Mouse (Mus musculus) layer of hippocampus, adult 9-11 months (tissue): ENCODE measurements around the gene Nup54.

Source experiments
- DNase-seq: peaks from one replicate; pipeline ENCODE4 v3.0.0; 2022

Gene Nup54

GRCm38 (mm10) chr5:92435025-92435584, at the start of gene Nup54:
TSS of gene Nup54 (minus strand) at chr5:92435219.
- DNase-seq, result peak; percentile 98

DNA sequence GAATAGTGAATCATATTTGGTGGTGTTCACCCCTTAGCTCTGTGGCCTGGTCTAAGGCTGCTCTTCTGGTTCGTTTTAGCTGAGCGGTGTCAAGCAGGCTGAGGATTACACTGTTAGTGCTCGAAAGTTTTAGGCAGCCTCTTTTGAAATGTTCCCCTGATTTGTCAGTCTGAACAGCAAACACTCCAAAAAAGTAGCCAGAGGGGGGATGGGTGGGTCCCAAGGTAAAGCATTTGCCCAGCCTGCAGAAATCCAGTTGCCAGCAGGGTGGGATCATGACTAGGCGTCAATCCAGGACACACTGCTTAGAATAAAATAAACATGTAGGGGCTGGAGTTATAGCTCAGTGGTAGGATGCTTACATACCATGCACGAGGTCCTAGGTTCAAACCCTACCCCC, 37.8 kb upstream of the Nup54 start:
- DNase-seq, result no peak

- DNase-seq, result no peak
Observed at GRCm38 (mm10) chr5:92471531-92471930, 36.5 kb upstream of the Nup54 start.

DNA sequence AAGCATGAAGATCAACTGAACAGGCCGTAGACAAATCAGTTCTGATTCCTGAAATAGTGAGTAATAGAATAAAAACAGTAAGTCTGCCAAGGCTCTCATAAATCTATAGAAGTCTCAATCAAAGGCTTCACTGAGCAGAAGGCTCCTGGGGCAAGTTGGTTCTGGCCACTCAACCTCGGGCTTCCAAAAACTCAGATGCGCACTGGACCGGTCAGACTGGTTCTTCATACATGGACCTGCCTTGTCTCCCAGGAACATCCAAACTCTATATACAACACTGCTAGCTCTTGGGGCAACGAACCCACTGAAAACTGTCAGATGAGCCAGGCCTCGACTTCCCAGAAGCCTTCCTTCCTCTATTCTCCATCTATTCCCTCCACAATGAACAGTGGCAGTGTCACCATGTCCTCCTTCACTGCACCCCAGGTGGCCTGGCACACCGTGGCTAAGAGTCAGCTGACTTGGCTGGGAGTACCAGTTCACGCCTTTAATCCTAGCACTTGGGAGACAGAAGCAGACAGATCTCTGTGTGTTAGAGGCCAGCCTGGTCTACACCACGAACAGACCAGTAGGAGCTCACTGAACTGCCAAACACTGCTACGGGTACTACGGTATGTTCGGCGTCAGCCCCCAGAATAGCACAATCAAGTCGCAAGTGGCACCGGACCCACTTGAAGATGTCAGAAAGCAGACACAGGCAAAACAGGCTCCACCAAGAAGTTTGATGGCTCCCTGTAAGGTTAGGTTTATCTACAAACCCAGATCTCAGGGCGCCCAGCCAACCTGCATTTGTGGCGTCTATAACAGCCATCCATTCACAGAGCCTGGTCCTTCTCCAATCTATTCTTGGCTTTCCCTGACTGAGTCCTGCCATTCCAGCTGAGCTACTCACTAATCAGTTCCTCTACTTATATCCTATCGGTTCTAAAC, 34.4 kb upstream of the Nup54 start:
- DNase-seq, result no peak

- DNase-seq, result no peak
Observed at GRCm38 (mm10) chr5:92468234-92468633, 33.2 kb upstream of the Nup54 start.

- DNase-seq, result no peak
Observed at GRCm38 (mm10) chr5:92467102-92467766, 32.2 kb upstream of the Nup54 start.

DNA sequence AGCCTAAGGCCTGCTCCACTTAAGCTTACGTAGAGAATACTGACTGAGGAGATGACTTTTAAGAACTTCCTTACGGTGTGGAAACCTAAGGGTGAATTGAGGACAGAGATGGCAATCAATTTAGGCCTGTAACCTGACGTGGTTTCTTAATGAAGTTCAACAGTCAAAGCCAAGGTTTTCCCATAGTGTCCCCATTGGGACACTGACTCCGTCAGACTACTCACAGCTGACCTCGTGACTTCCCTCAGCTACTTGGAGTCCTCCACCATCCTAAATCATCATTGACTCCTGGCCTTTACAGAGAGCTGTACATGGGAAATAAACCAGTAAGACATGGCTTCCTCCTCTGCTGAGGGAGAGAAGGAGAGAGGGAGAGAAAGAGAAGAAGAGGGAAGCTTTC, 30.5 kb upstream of the Nup54 start:
- DNase-seq, result no peak

DNA sequence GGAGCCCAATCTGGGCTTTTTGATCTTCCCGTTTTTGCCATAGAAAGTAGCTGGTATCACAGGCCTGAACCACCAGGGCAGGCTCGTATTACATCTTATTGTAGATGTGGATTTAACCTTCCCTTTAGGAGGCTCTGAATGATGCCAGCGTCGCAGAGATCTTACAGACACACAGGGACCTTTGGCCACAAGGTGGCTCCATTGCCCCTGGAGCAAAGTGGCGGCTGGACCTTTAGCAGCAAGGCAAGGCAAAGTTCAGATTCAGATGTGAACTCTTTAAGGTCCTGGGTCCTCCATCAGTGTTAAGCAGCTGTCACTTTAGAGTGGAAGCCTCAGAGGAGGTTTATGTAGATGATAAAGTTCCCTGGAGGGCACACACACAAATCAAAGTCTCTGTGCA, 26.3 kb upstream of the Nup54 start:
- DNase-seq, result peak; percentile 51

GRCm38 (mm10) chr5:92458726-92459125, 23.7 kb upstream of the Nup54 start:
- DNase-seq, result no peak

DNA sequence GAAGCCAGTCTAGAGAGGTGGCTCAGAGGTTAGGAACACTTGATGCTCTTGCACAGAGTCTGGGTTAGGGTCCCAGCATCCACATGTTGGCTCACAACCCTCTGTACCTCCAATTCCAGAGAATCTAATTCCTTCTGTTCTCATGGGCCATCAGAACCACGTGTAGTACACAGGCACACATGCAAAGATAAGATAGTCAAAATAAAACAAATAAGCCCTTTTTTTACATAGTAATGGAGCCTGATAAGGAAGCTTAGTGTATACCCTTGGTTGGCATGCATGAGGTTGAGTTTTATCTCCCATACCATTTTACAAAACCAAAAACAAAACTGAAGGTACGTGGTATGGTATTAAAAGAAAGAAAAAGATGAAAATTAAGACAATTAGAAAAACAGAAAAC, 22.4 kb upstream of the Nup54 start:
- DNase-seq, result no peak

GRCm38 (mm10) chr5:92452876-92453275, 17.9 kb upstream of the Nup54 start:
- no peak for DNase-seq

- DNase-seq, result no peak
Observed at GRCm38 (mm10) chr5:92446736-92447135, 11.7 kb upstream of the Nup54 start.

DNA sequence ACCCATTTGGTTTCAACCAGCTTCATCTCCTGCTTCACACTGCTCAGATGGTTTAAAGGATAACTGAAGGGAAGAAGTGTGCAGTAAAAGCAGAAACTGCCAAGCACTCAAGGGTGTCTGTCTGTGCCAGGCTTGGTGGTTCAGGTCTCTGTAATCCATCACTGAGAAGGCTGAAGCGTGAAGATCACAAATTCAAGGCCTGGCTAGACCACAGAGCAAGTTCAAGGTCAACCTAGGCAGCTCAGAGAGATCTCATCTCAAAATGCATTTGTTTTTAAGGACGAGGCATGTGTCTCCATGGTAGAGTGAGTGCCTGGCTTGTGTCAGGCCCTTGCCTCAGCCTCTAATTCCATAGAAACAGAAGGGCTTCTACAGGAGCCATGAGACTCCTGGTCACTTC, 10.0 kb upstream of the Nup54 start:
- no peak for DNase-seq

GRCm38 (mm10) chr5:92442914-92443313, 7.9 kb upstream of the Nup54 start:
- no peak for DNase-seq

DNA sequence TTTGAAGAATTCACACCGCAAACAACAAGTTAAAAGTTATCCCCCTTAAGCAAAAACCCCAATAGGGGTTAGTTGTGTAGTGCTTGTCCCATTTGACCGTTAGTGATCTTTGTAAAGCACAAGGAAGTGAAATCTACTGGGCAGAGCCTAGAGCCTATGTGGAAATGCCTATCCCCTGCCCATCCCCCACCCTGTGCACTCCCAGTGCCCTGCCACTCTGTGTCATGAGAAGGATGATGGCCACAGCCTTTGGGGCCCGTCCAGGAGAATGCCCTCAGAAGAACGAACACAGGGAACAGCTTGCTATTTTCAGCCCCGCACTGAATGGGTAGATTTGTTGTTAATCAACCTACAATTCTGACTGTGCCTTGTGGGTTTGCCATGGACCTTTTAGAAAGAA, 6.5 kb upstream of the Nup54 start:
- DNase-seq, result peak; percentile 60

- DNase-seq, result no peak
Observed at GRCm38 (mm10) chr5:92438540-92438939, 3.5 kb upstream of the Nup54 start.

GRCm38 (mm10) chr5:92434571-92434985, 441 bp downstream of the Nup54 start:
- no peak for DNase-seq

- no peak for DNase-seq
Observed at GRCm38 (mm10) chr5:92434070-92434469, 949 bp downstream of the Nup54 start.

- no peak for DNase-seq
Observed at GRCm38 (mm10) chr5:92431611-92432010, 3.4 kb downstream of the Nup54 start.

DNA sequence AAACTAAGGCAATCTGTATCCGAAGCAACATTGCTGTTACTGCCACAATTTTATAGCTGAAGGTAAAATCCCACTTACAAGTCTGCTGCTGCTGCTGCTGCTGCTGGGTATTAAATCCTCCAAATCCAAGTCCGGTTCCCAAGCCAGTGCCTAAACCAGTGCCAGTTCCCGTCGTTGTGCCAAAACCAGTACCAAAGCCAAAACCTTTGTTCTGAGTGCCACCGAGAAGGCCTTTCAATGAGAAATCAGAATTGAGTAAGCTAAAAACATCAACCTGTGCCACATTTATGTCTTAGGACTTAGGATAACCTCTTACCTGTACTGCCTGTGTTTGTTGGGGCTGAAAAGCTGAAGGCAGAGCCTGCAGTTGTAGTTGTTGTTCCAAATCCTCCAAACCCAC, 4.3 kb downstream of the Nup54 start:
- no peak for DNase-seq

DNA sequence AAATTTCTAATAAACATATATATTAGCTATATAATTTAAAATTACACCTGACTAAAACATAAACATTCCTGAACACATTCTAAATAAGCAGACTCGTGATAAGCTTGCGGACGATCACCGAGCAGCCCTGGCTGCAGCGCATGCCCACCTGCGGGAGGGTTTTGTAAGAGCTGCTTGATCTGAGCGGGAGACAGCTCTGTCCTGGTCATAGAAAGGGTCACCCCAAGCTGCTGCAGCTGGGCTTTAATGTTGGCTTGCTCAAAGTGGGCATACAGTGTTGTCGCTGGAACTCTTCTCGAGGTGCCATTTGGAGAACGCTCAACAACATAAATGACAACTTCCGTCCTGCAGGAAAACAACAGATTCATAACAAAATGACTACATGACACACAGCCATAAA, 10.9 kb downstream of the Nup54 start:
- no peak for DNase-seq

GRCm38 (mm10) chr5:92413982-92414375, 21.0 kb downstream of the Nup54 start:
- DNase-seq, result no peak

GRCm38 (mm10) chr5:92413271-92413981, 21.6 kb downstream of the Nup54 start:
- no peak for DNase-seq
